Mouse (Mus musculus) kidney, adult 8-10 months (tissue): ENCODE measurements around the gene Mau2.
"Not testable (repeated sequence)": the region's sequence is repeated elsewhere in the genome, so short reads cannot be mapped to it uniquely, and the experiment has no call there.

Source experiments
- DNase-seq, 2 experiments: peaks; one replicate each; pipeline ENCODE4 v3.0.0; 2022

Mau2 gene

GRCm38 (mm10) chr8:70042583-70043455 lies at the start of gene Mau2, which contains the start of gene Sugp1:
Mau2 (minus strand) TSS chr8:70042734.
Sugp1 (plus strand) TSS chr8:70042813.
- peak; percentile 94 to 97 for DNase-seq

- no peak for DNase-seq
Measured at GRCm38 (mm10) chr8:70089296-70089960, 46.9 kb upstream of the Mau2 start.

GRCm38 (mm10) chr8:70087836-70088650 lies 45.5 kb upstream of the Mau2 start:
- DNase-seq: peak in 1 of 2 experiments; percentile 29

- no peak for DNase-seq
Measured at GRCm38 (mm10) chr8:70087237-70087636, 44.7 kb upstream of the Mau2 start.

GRCm38 (mm10) chr8:70086151-70086550 lies 43.6 kb upstream of the Mau2 start:
- DNase-seq: no peak

- no peak for DNase-seq
Measured at GRCm38 (mm10) chr8:70084191-70085065, 41.9 kb upstream of the Mau2 start.

GRCm38 (mm10) chr8:70083285-70083684 lies 40.8 kb upstream of the Mau2 start, which contains the start of gene Hapln4:
Hapln4 (plus strand) TSS chr8:70083457.
- DNase-seq: peak; percentile 35 to 46

GRCm38 (mm10) chr8:70081976-70082375 lies 39.4 kb upstream of the Mau2 start:
- no peak for DNase-seq

GRCm38 (mm10) chr8:70073682-70074081 lies 31.1 kb upstream of the Mau2 start:
- DNase-seq: no peak

- DNase-seq: no peak
Measured at GRCm38 (mm10) chr8:70073120-70073519, 30.6 kb upstream of the Mau2 start.

GRCm38 (mm10) chr8:70072441-70073069 lies 30.0 kb upstream of the Mau2 start, which contains the start of gene Tm6sf2:
Tm6sf2 (plus strand) TSS chr8:70072924.
- DNase-seq: peak; percentile 64 to 72

- peak; percentile 10 to 39 for DNase-seq
Measured at GRCm38 (mm10) chr8:70071836-70072440, 29.4 kb upstream of the Mau2 start.

GRCm38 (mm10) chr8:70057721-70058120 lies 15.2 kb upstream of the Mau2 start:
- no peak for DNase-seq

GRCm38 (mm10) chr8:70050434-70050833 lies 7.9 kb upstream of the Mau2 start:
- not testable (repeated sequence) for DNase-seq

- no peak for DNase-seq
Measured at GRCm38 (mm10) chr8:70049662-70050061, 7.1 kb upstream of the Mau2 start.

GRCm38 (mm10) chr8:70043996-70044395 lies 1.5 kb upstream of the Mau2 start:
- DNase-seq: peak in 1 of 2 experiments; percentile 39

- DNase-seq: peak; percentile 34 to 41
Measured at GRCm38 (mm10) chr8:70041885-70042546, 518 bp downstream of the Mau2 start.

GRCm38 (mm10) chr8:70037994-70038393 lies 4.5 kb downstream of the Mau2 start:
- no peak for DNase-seq

- no peak for DNase-seq
Measured at GRCm38 (mm10) chr8:70030255-70030654, 12.3 kb downstream of the Mau2 start.

GRCm38 (mm10) chr8:70026151-70026550 lies 16.4 kb downstream of the Mau2 start:
- peak; percentile 82 to 83 for DNase-seq
